Mouse (Mus musculus) limb, embryonic 12.5 days (tissue): ENCODE measurements around the gene Rbms3. TPM values are rescaled to one million over a fixed set of nuclear protein-coding genes. Genes with fewer than 3 reads are reported as not detected.

ENCODE experiments used
- ATAC-seq: fragments of 200-750 bp; cut with Nextera tagmentation; 2 replicates; pipeline ENCODE4 v1.8.0; 2017; ENCODE audit warnings: low read depth, moderate TSS enrichment; ENCODE audit not compliant: insufficient number of reproducible peaks, insufficient read depth, low FRiP score, low TSS enrichment
- H3K27ac ChIP-seq: fragments of 300-500 bp; sonication (generic); 2 replicates; pipeline ENCODE4 v1.5.1; 2016; ENCODE audit warnings: mild to moderate bottlenecking, moderate library complexity
- H3K27me3 ChIP-seq: fragments of 300-500 bp; sonication (generic); 2 replicates; pipeline ENCODE4 v1.6.1; 2016; ENCODE audit warnings: mild to moderate bottlenecking, moderate library complexity
- H3K36me3 ChIP-seq: fragments of 300-500 bp; sonication (generic); 2 replicates; pipeline ENCODE4 v1.6.1; 2016; ENCODE audit warnings: mild to moderate bottlenecking, moderate library complexity
- H3K4me1 ChIP-seq: fragments of 300-500 bp; sonication (generic); replicated peaks from 2 replicates; pipeline ENCODE4 v1.6.1; 2016
- H3K4me2 ChIP-seq: fragments of 300-500 bp; sonication (generic); 2 replicates; pipeline ENCODE4 v1.6.1; 2016; ENCODE audit warnings: mild to moderate bottlenecking, moderate library complexity
- H3K4me3 ChIP-seq: fragments of 300-500 bp; sonication (generic); replicated peaks from 2 replicates; pipeline ENCODE4 v1.5.1; 2016; ENCODE audit warnings: mild to moderate bottlenecking
- H3K9ac ChIP-seq: fragments of 300-500 bp; sonication (generic); replicated peaks from 2 replicates; pipeline ENCODE4 v1.6.1; 2016; ENCODE audit warnings: mild to moderate bottlenecking, moderate library complexity
- H3K9me3 ChIP-seq: fragments of 300-500 bp; sonication (generic); 2 replicates; pipeline ENCODE4 v1.6.1; 2016; ENCODE audit warnings: mild to moderate bottlenecking, moderate library complexity
- WGBS: fragments of 180-500 bp; shearing (Covaris S2); methylation state at CpG from one replicate; pipeline ENCODE4 v1.1.7; 2016; 5-methylcytosine and 5-hydroxymethylcytosine counted together
- polyA plus RNA-seq: library from polyadenylated mRNA; unstranded; fragments of >200 nt; fragmentation: Nextera tagmentation; extraction: Ambion mirVana; gene quantifications from 2 replicates; pipeline ENCODE4 v1.2.1, GENCODE M21; 2016

The Rbms3 gene
- polyA plus RNA-seq, 1 experiment from 2014 or later: 74.3 TPM

GRCm38 (mm10) chr9:117400262-117400671 lies 229.4 kb downstream of the Rbms3 start:
- no peak for ATAC-seq
- H3K27ac ChIP-seq: no peak overlapping the region
- H3K4me3 ChIP-seq: no peak overlapping the region
- no peak overlapping the region for H3K4me2 ChIP-seq
- no peaks in the 10 kb centered on the region for H3K27me3 ChIP-seq
- H3K9ac ChIP-seq: no peak overlapping the region
- H3K36me3 ChIP-seq: no peaks in the 10 kb centered on the region
- peaks cover 7% of the 10 kb centered on the region; the same call in 1 of the 2 replicates for H3K4me1 ChIP-seq
- 17% methylated on average over 7 of the region's 7 CpGs for WGBS
- no peaks in the 10 kb centered on the region for H3K9me3 ChIP-seq

GRCm38 (mm10) chr9:117397071-117397470 lies 232.6 kb downstream of the Rbms3 start:
- no peak overlapping the region for H3K27ac ChIP-seq
- no peaks in the 10 kb centered on the region for H3K27me3 ChIP-seq
- no peaks in the 10 kb centered on the region for H3K9me3 ChIP-seq
- no peak overlapping the region for H3K4me3 ChIP-seq
- H3K36me3 ChIP-seq: no peaks in the 10 kb centered on the region
- no peak for ATAC-seq
- no peak overlapping the region for H3K9ac ChIP-seq
- peaks cover 11% of the 10 kb centered on the region; the same call in 1 of the 2 replicates for H3K4me1 ChIP-seq
- H3K4me2 ChIP-seq: no peak overlapping the region

GRCm38 (mm10) chr9:117396586-117396985 lies 233.1 kb downstream of the Rbms3 start:
- 60% methylated on average over 8 of the region's 8 CpGs for WGBS
- Histone ChIP-seq H3K9me3 (no peaks in the 10 kb centered on the region), H3K27ac (no peak overlapping the region), H3K4me1 (peaks cover 11% of the 10 kb centered on the region; the same call in 1 of the 2 replicates), H3K9ac (no peak overlapping the region), H3K27me3 (no peaks in the 10 kb centered on the region), H3K4me2 (no peak overlapping the region), H3K36me3 (no peaks in the 10 kb centered on the region), H3K4me3 (no peak overlapping the region)
- ATAC-seq: no peak

- 0 out of 2 replicates have a peak overlapping the region, but pooled peaks have one; percentile 12 for H3K27ac ChIP-seq
- peak; percentile 56; the same call in 1 of the 2 replicates for ATAC-seq
- peaks cover 3% of the 10 kb centered on the region; the same call in 1 of the 2 replicates for H3K9me3 ChIP-seq
- H3K4me2 ChIP-seq: no peak overlapping the region
- no peaks in the 10 kb centered on the region for H3K27me3 ChIP-seq
- H3K9ac ChIP-seq: no peak overlapping the region
- no peaks in the 10 kb centered on the region for H3K36me3 ChIP-seq
- H3K4me1 ChIP-seq: peaks cover 4% of the 10 kb centered on the region; the same call in 1 of the 2 replicates
- WGBS: 54% methylated on average over 18 of the region's 18 CpGs
- no peak overlapping the region for H3K4me3 ChIP-seq
Measured at GRCm38 (mm10) chr9:117393626-117394525, 235.8 kb downstream of the Rbms3 start.

- WGBS: 94% methylated on average over 9 of the region's 9 CpGs
Measured at GRCm38 (mm10) chr9:117388024-117388423, 241.7 kb downstream of the Rbms3 start.

GRCm38 (mm10) chr9:117380876-117381275 lies 248.8 kb downstream of the Rbms3 start:
- Histone ChIP-seq H3K27ac (no peak overlapping the region), H3K4me1 (peaks cover 35% of the 10 kb centered on the region), H3K4me3 (no peak overlapping the region), H3K36me3 (no peaks in the 10 kb centered on the region), H3K27me3 (no peaks in the 10 kb centered on the region), H3K9me3 (no peaks in the 10 kb centered on the region), H3K9ac (no peak overlapping the region), H3K4me2 (no peak overlapping the region)
- ATAC-seq: no peak
- WGBS: 73% methylated on average over 5 of the region's 5 CpGs

More at GRCm38 (mm10) chr9:117388024-117388423, 241.7 kb downstream of the Rbms3 start:
- no peak overlapping the region for H3K27ac ChIP-seq
- no peaks in the 10 kb centered on the region for H3K4me1 ChIP-seq
- no peaks in the 10 kb centered on the region for H3K27me3 ChIP-seq
- H3K36me3 ChIP-seq: no peaks in the 10 kb centered on the region
- H3K4me2 ChIP-seq: no peak overlapping the region
- H3K9me3 ChIP-seq: peaks cover 3% of the 10 kb centered on the region; the same call in 1 of the 2 replicates
- H3K9ac ChIP-seq: no peak overlapping the region
- no peak for ATAC-seq
- no peak overlapping the region for H3K4me3 ChIP-seq

- no peaks in the 10 kb centered on the region for H3K27me3 ChIP-seq
- no peaks in the 10 kb centered on the region for H3K36me3 ChIP-seq
- H3K27ac ChIP-seq: peak overlapping the region; percentile 54
- peaks cover 35% of the 10 kb centered on the region for H3K4me1 ChIP-seq
- WGBS: 14% methylated on average over 5 of the region's 5 CpGs
- no peak overlapping the region for H3K9ac ChIP-seq
- no peak overlapping the region for H3K4me3 ChIP-seq
- peak; percentile 61; the same call in 1 of the 2 replicates for ATAC-seq
- no peaks in the 10 kb centered on the region for H3K9me3 ChIP-seq
- peak overlapping the region; percentile 13; the same call in 1 of the 2 replicates for H3K4me2 ChIP-seq
Measured at GRCm38 (mm10) chr9:117380076-117380475, 249.6 kb downstream of the Rbms3 start.

- H3K4me3 ChIP-seq: no peak overlapping the region
- no peaks in the 10 kb centered on the region for H3K36me3 ChIP-seq
- no peak for ATAC-seq
- peaks cover 35% of the 10 kb centered on the region for H3K4me1 ChIP-seq
- peak overlapping the region; percentile 54 for H3K27ac ChIP-seq
- H3K27me3 ChIP-seq: no peaks in the 10 kb centered on the region
- no peak overlapping the region for H3K9ac ChIP-seq
- H3K4me2 ChIP-seq: peak overlapping the region; percentile 27; the same call in 1 of the 2 replicates
- H3K9me3 ChIP-seq: no peaks in the 10 kb centered on the region
- 47% methylated on average over 16 of the region's 16 CpGs for WGBS
Measured at GRCm38 (mm10) chr9:117379448-117379983, 250.2 kb downstream of the Rbms3 start.

- no peak for ATAC-seq
- no peaks in the 10 kb centered on the region for H3K36me3 ChIP-seq
- peaks cover 35% of the 10 kb centered on the region for H3K4me1 ChIP-seq
- no peak overlapping the region for H3K4me2 ChIP-seq
- no peaks in the 10 kb centered on the region for H3K27me3 ChIP-seq
- H3K9ac ChIP-seq: no peak overlapping the region
- 68% methylated on average over 9 of the region's 9 CpGs for whole genome bisulfite sequencing
- no peak overlapping the region; the same call in 1 of the 2 replicates for H3K27ac ChIP-seq
- no peak overlapping the region for H3K4me3 ChIP-seq
- no peaks in the 10 kb centered on the region for H3K9me3 ChIP-seq
Measured at GRCm38 (mm10) chr9:117378131-117378890, 251.4 kb downstream of the Rbms3 start.

- WGBS: 93% methylated on average over 3 of the region's 3 CpGs
- H3K9me3 ChIP-seq: no peaks in the 10 kb centered on the region
- H3K4me2 ChIP-seq: no peak overlapping the region
- H3K4me1 ChIP-seq: peaks cover 26% of the 10 kb centered on the region
- ATAC-seq: no peak
- H3K9ac ChIP-seq: no peak overlapping the region
- H3K27me3 ChIP-seq: no peaks in the 10 kb centered on the region
- no peak overlapping the region for H3K27ac ChIP-seq
- no peak overlapping the region for H3K4me3 ChIP-seq
- no peaks in the 10 kb centered on the region for H3K36me3 ChIP-seq
Measured at GRCm38 (mm10) chr9:117375776-117376175, 253.9 kb downstream of the Rbms3 start.
